Mouse (Mus musculus): ENCODE results near the gene Gm12248.

The Gm12248 gene

DNA sequence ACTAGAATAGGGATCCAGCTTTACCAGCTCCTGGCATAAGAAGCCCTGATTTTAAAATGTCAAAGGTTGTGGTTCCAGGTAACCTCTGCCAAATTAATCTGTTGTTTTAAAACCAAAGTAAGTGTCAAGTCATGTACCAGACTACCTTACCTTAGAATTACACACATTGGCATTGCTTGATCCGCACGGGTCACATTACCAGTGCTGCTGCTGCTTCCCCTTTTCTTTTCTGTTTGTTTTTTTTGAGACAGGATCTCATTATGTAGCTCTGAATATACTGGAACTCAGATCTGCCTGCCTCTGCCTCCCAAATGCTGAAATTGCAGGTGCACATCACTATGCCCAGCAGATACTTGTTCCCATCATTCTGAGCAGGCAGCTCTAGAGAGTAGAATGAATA is 63.1 kb downstream of the Gm12248 start:
- DNase-seq (ENCODE audit: low read depth, low spot score): peak; percentile 29
- H3K27me3 ChIP-seq (ENCODE audit: control insufficient read depth, insufficient read depth, low read length, poor library complexity, severe bottlenecking): no peaks in the 10 kb centered on the region

DNA sequence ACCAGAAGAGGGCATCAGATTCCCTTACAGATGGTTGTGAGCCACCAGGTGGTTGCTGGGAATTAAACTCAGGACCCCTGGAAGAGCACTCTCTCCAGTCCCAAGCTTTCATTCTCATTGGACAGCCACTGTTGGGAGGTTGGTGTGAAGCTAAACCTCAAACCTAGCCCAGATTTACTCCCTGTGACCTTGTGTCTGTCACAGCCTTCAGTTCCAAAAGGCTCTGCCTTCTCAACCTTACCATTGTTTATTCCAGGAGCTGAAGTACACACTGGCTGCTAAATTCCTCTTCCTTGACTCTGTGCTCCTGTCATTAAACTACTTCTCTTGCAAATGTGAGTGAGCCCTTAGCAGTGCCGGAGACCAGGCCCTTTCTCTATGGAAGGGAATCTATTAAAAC is 64.0 kb downstream of the Gm12248 start:
- DNase-seq (ENCODE audit: low read depth, low spot score): no peak
- H3K36me3 ChIP-seq (ENCODE audit: control insufficient read depth, insufficient read depth, low read length, poor library complexity, severe bottlenecking): no peaks in the 10 kb centered on the region
- no peaks in the 10 kb centered on the region for H3K27me3 ChIP-seq (ENCODE audit: control insufficient read depth, insufficient read depth, low read length, poor library complexity, severe bottlenecking)

More for the DNA sequence above, 63.1 kb downstream of the Gm12248 start:
- H3K36me3 ChIP-seq (ENCODE audit: control insufficient read depth, insufficient read depth, low read length, poor library complexity, severe bottlenecking): no peaks in the 10 kb centered on the region

DNA sequence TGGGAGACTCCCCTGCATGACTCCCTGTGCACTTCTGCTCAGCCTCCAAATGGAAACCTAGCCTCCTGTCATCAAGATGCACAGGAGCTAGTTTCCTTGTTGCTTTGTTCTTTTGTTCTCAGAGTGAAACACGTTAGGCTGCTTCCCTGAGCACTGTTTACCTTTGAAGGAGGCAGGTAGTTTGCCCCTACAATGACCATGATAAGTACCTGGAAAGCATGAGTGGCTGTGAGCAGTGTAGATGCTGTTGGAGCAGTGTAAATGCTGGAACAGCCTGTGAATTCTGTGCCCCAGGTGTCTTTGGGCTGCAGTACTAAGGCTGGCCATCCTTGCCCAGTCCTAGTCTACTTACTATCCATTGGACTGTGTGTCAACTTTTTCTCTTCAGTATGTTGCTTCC is 66.1 kb downstream of the Gm12248 start:
- Histone ChIP-seq H3K36me3 (ENCODE audit: control insufficient read depth, insufficient read depth, low read length, poor library complexity, severe bottlenecking) (no peaks in the 10 kb centered on the region), H3K27me3 (ENCODE audit: control insufficient read depth, insufficient read depth, low read length, poor library complexity, severe bottlenecking) (no peaks in the 10 kb centered on the region)
- no peak for DNase-seq (ENCODE audit: low read depth, low spot score)

DNA sequence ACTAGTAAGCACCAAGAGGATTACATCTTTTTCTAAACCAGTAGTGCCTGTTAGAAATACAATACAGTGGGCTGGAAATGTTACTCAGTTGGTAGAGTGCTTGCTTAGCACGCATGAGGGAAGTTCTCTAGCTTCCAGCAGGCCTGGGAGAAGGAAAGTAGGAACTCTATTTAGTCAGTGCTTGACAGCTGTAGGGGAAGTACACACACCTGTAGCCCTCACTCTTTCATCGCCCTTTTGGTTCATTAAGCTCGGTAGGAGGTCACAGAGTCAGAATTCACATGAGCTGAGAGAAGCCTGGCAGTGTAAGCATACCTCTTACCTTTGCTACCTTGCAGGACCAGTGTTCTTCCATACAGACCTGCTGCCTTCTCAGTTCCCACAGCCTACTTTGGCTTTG is 66.6 kb downstream of the Gm12248 start:
- peak; percentile 45 for DNase-seq (ENCODE audit: low read depth, low spot score)
- Histone ChIP-seq H3K36me3 (ENCODE audit: control insufficient read depth, insufficient read depth, low read length, poor library complexity, severe bottlenecking) (no peaks in the 10 kb centered on the region), H3K27me3 (ENCODE audit: control insufficient read depth, insufficient read depth, low read length, poor library complexity, severe bottlenecking) (no peaks in the 10 kb centered on the region)

DNA sequence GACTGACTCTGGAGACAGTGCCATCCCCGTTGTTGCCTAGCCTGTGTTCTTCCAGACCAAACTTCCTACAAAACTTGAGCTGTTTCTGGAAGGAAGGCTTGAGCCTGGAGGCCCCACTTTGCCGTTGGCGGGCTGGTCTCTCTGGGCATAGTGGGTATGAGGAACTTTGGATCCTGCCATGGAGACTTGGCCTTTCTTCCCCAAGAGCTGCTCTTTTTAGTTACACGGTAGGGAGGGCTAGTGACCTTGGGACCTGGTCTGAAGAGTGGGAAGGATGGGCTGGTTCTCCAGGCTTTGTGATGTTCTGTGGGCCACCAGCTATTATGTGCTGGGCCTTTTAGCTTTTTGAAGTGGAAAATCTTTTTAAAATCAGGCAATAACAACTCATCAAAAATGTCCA is 67.1 kb downstream of the Gm12248 start:
- no peak for DNase-seq (ENCODE audit: low read depth, low spot score)
- H3K36me3 ChIP-seq (ENCODE audit: control insufficient read depth, insufficient read depth, low read length, poor library complexity, severe bottlenecking): no peaks in the 10 kb centered on the region
- no peaks in the 10 kb centered on the region for H3K27me3 ChIP-seq (ENCODE audit: control insufficient read depth, insufficient read depth, low read length, poor library complexity, severe bottlenecking)

DNA sequence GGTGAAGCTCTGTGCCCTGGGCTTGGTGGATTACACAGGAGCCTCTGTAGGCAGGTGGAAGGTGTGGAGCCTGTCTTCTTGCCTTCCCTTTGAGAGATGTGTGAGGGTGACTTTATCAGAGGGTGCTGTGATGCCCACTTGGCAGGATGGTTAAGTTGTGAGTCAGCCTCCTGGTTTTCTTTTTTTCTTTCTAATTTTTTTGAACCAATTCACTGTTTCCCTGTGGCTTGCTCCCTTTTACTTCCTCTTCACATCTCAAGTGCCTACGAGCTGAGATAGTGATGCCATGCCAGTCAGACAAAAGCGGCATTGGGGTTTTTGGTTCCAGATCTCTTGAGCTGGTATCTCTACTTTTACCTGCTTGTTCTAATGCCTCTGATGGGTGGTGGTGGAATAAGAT is 68.3 kb downstream of the Gm12248 start:
- Histone ChIP-seq H3K36me3 (ENCODE audit: control insufficient read depth, insufficient read depth, low read length, poor library complexity, severe bottlenecking) (no peaks in the 10 kb centered on the region), H3K27me3 (ENCODE audit: control insufficient read depth, insufficient read depth, low read length, poor library complexity, severe bottlenecking) (no peaks in the 10 kb centered on the region)
- DNase-seq (ENCODE audit: low read depth, low spot score): no peak

- no peak for DNase-seq (ENCODE audit: low read depth, low spot score)
- H3K36me3 ChIP-seq (ENCODE audit: control insufficient read depth, insufficient read depth, low read length, poor library complexity, severe bottlenecking): no peaks in the 10 kb centered on the region
- H3K27me3 ChIP-seq (ENCODE audit: control insufficient read depth, insufficient read depth, low read length, poor library complexity, severe bottlenecking): no peaks in the 10 kb centered on the region
Observed at GRCm38 (mm10) chr11:58024271-58024670, 68.7 kb downstream of the Gm12248 start.

GRCm38 (mm10) chr11:58021618-58022017 is 71.3 kb downstream of the Gm12248 start:
- H3K36me3 ChIP-seq (ENCODE audit: control insufficient read depth, insufficient read depth, low read length, poor library complexity, severe bottlenecking): no peaks in the 10 kb centered on the region
- no peak for DNase-seq (ENCODE audit: low read depth, low spot score)
- no peaks in the 10 kb centered on the region for H3K27me3 ChIP-seq (ENCODE audit: control insufficient read depth, insufficient read depth, low read length, poor library complexity, severe bottlenecking)

DNA sequence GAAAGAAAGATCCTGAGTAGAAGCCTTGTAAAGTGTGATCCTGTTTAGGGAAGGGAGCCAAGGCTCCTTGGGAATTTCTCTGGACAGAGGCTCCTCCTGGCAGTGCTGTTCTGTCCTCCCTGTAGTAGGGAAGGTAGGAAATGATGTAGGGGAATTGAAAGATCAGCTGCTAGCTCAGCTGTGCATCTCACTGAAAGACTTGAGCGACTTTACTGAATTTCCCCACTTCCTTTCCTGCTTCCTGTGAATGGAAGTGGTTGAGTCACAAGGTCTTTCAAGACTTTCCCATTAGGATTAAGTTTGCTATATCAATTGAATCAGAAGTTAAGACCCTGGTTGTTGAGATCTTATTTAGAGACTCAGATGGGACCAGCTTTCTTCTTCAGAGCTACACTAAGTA is 71.8 kb downstream of the Gm12248 start:
- no peaks in the 10 kb centered on the region for H3K27me3 ChIP-seq (ENCODE audit: control insufficient read depth, insufficient read depth, low read length, poor library complexity, severe bottlenecking)
- DNase-seq (ENCODE audit: low read depth, low spot score): no peak

DNA sequence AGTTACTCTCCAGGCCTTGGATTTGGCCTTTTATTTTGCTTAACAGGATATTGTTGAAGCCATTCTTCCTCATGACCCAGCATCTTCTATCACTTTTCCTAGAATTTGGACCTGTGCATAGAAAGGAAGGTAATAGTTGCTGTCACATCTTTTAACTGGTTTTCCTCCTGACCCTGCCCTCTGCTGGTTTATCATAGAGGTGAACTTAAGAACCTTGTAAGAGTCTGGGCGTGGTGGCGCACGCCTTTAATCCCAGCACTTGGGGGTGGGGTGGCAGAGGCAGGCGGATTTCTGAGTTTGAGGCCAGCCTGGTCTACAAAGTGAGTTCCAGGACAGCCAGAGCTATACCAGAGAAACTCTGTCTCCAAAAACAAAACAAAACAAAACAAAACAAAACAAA is 74.2 kb downstream of the Gm12248 start:
- DNase-seq (ENCODE audit: low read depth, low spot score): no peak
- Histone ChIP-seq H3K27me3 (ENCODE audit: control insufficient read depth, insufficient read depth, low read length, poor library complexity, severe bottlenecking) (no peaks in the 10 kb centered on the region), H3K36me3 (ENCODE audit: control insufficient read depth, insufficient read depth, low read length, poor library complexity, severe bottlenecking) (no peaks in the 10 kb centered on the region)

More for the DNA sequence above, 71.8 kb downstream of the Gm12248 start:
- H3K36me3 ChIP-seq (ENCODE audit: control insufficient read depth, insufficient read depth, low read length, poor library complexity, severe bottlenecking): no peaks in the 10 kb centered on the region

DNA sequence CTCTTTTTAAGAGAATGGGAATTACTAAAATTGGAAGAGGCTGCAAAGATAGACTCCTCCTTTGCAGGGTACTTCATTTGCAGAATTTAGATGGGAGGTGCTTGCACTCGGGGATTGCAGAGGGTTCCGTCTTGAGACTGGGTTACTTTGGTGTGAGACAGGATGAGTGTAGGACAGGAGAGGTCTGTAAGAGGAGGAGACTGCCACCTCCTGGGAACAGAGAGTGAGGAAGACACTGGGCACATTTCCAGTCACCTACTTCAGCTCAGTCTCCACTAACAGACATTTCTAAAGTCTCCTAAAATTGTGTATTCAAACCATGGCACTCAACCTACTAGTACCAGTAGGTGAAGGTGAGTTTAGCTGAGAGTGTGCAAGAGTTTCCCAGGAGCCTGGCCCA is 74.6 kb downstream of the Gm12248 start:
- Histone ChIP-seq H3K27me3 (ENCODE audit: control insufficient read depth, insufficient read depth, low read length, poor library complexity, severe bottlenecking) (no peaks in the 10 kb centered on the region), H3K36me3 (ENCODE audit: control insufficient read depth, insufficient read depth, low read length, poor library complexity, severe bottlenecking) (no peaks in the 10 kb centered on the region)
- DNase-seq (ENCODE audit: low read depth, low spot score): no peak

DNA sequence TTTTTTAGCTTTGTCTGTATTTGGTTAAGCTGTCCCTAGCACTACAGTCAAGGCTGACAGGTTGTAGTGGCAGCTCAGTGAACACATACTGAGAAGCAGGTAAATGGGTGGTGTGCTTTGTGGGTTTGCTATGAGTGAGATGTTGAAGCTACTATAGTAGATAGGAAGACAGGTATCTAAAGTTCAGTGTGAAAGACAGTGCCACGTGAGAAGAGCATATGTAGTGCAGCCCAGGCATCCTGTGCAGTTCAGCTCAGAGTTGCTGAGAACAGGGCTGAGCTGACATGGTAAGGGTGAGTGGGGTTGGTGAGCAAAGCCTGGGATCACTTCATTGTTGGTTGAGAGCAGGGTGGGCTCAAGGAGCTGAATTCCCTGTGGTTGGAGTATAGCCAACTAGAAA is 75.5 kb downstream of the Gm12248 start:
- no peaks in the 10 kb centered on the region for H3K36me3 ChIP-seq (ENCODE audit: control insufficient read depth, insufficient read depth, low read length, poor library complexity, severe bottlenecking)
- H3K27me3 ChIP-seq (ENCODE audit: control insufficient read depth, insufficient read depth, low read length, poor library complexity, severe bottlenecking): no peaks in the 10 kb centered on the region
- no peak for DNase-seq (ENCODE audit: low read depth, low spot score)

DNA sequence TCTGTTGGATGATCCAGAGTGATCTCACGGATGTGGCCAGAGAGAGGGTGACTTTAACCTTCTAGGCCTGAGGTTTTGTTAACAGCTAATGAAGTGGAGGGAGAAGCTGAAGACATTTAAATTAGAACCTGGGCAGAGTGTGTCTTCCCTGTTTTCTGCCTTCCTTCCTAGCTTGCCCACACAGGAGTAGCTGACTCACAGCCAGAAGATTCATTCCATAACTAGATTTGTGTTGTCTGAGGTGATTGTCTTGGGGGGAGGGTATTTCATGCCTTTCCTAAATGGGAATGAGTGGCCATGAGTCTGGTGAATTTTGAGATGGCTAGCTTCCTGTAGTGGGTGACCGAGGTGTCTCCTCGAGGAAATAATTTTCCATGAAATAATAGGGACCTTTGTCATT is 76.6 kb downstream of the Gm12248 start:
- no peaks in the 10 kb centered on the region for H3K36me3 ChIP-seq (ENCODE audit: control insufficient read depth, insufficient read depth, low read length, poor library complexity, severe bottlenecking)
- no peaks in the 10 kb centered on the region for H3K27me3 ChIP-seq (ENCODE audit: control insufficient read depth, insufficient read depth, low read length, poor library complexity, severe bottlenecking)
- DNase-seq (ENCODE audit: low read depth, low spot score): no peak

- DNase-seq (ENCODE audit: low read depth, low spot score): no peak
- H3K36me3 ChIP-seq (ENCODE audit: control insufficient read depth, insufficient read depth, low read length, poor library complexity, severe bottlenecking): no peaks in the 10 kb centered on the region
- no peaks in the 10 kb centered on the region for H3K27me3 ChIP-seq (ENCODE audit: control insufficient read depth, insufficient read depth, low read length, poor library complexity, severe bottlenecking)
Observed at GRCm38 (mm10) chr11:58015339-58015738, 77.6 kb downstream of the Gm12248 start.

- no peaks in the 10 kb centered on the region for H3K36me3 ChIP-seq (ENCODE audit: control insufficient read depth, insufficient read depth, low read length, poor library complexity, severe bottlenecking)
- no peak for DNase-seq (ENCODE audit: low read depth, low spot score)
Observed at GRCm38 (mm10) chr11:58014604-58015003, 78.3 kb downstream of the Gm12248 start.

More at GRCm38 (mm10) chr11:58014604-58015003, 78.3 kb downstream of the Gm12248 start:
- H3K27me3 ChIP-seq (ENCODE audit: control insufficient read depth, insufficient read depth, low read length, poor library complexity, severe bottlenecking): no peaks in the 10 kb centered on the region
